Mouse (Mus musculus): ENCODE measurements around the gene Ldlrad3.

Gene Ldlrad3

GRCm38 (mm10) chr2:102144311-102144710, 41.9 kb downstream of the Ldlrad3 start:
- no peak for DNase-seq (ENCODE audit: low read depth, low spot score)

- DNase-seq (ENCODE audit: low read depth, low spot score), result no peak
These were observed 43.4 kb downstream of the Ldlrad3 start for GRCm38 (mm10) chr2:102142654-102143271.

- DNase-seq (ENCODE audit: low read depth, low spot score), result no peak
These were observed 44.0 kb downstream of the Ldlrad3 start for GRCm38 (mm10) chr2:102142197-102142623.

GRCm38 (mm10) chr2:102141199-102141598, 45.0 kb downstream of the Ldlrad3 start:
- DNase-seq (ENCODE audit: low read depth, low spot score), result no peak

GRCm38 (mm10) chr2:102137922-102138321, 48.3 kb downstream of the Ldlrad3 start:
- DNase-seq (ENCODE audit: low read depth, low spot score), result no peak

- DNase-seq (ENCODE audit: low read depth, low spot score), result no peak
These were observed 50.0 kb downstream of the Ldlrad3 start for GRCm38 (mm10) chr2:102136184-102136583.

GRCm38 (mm10) chr2:102134510-102135262, 51.5 kb downstream of the Ldlrad3 start:
- DNase-seq (ENCODE audit: low read depth, low spot score), result no peak

- DNase-seq (ENCODE audit: low read depth, low spot score), result no peak
These were observed 53.1 kb downstream of the Ldlrad3 start for GRCm38 (mm10) chr2:102132945-102133558.

GRCm38 (mm10) chr2:102130198-102130845, 55.9 kb downstream of the Ldlrad3 start:
- no peak for DNase-seq (ENCODE audit: low read depth, low spot score)

GRCm38 (mm10) chr2:102129235-102129634, 57.0 kb downstream of the Ldlrad3 start:
- DNase-seq (ENCODE audit: low read depth, low spot score), result no peak

GRCm38 (mm10) chr2:102128500-102129030, 57.6 kb downstream of the Ldlrad3 start:
- DNase-seq (ENCODE audit: low read depth, low spot score), result no peak

GRCm38 (mm10) chr2:102127791-102128387, 58.3 kb downstream of the Ldlrad3 start:
- DNase-seq (ENCODE audit: low read depth, low spot score), result no peak

- no peak for DNase-seq (ENCODE audit: low read depth, low spot score)
These were observed 59.0 kb downstream of the Ldlrad3 start for GRCm38 (mm10) chr2:102127221-102127620.

- DNase-seq (ENCODE audit: low read depth, low spot score), result no peak
These were observed 60.1 kb downstream of the Ldlrad3 start for GRCm38 (mm10) chr2:102126076-102126475.

- no peak for DNase-seq (ENCODE audit: low read depth, low spot score)
These were observed 61.1 kb downstream of the Ldlrad3 start for GRCm38 (mm10) chr2:102125042-102125441.

- DNase-seq (ENCODE audit: low read depth, low spot score), result no peak
These were observed 64.1 kb downstream of the Ldlrad3 start for GRCm38 (mm10) chr2:102122146-102122515.

GRCm38 (mm10) chr2:102121440-102122145, 64.6 kb downstream of the Ldlrad3 start:
- DNase-seq (ENCODE audit: low read depth, low spot score), result no peak

GRCm38 (mm10) chr2:102119751-102120505, 66.3 kb downstream of the Ldlrad3 start:
- DNase-seq (ENCODE audit: low read depth, low spot score), result no peak

- DNase-seq (ENCODE audit: low read depth, low spot score), result no peak
These were observed 67.2 kb downstream of the Ldlrad3 start for GRCm38 (mm10) chr2:102118988-102119460.

GRCm38 (mm10) chr2:102117402-102117760, 68.8 kb downstream of the Ldlrad3 start:
- no peak for DNase-seq (ENCODE audit: low read depth, low spot score)

Measured in embryo, embryonic 11.5 days (tissue).